Mouse (Mus musculus): ENCODE measurements at regions not wholly inside any gene's neighbourhood (a gene's known extent, or its start where the extent isn't known, plus 50 kb on each side); places are given as distances from the start of the nearest gene placed in this dataset.

DNA sequence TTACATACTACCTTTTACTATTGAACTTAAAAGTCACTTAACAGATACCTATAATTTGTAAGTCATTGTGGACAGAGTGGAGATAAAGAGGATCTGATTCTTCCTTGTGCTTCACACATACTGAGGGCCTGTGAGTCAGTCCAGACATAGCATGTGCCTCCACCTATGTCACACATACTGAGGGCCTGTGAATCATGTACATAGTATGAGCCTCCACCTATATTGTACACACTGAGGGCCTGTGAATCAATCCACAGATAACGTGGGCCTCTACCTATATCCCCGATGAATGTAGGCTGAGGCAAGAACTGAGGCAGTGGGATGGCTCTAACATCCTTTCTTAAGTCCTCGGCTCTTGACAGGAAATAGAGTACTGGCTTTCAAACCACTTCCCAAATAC, 505.2 kb upstream of the Camk1g start:
- TF ChIP-seq POLR2A (IDR thresholded peaks at IDR 0.05; ENCODE audit: insufficient read length, low read depth) (no peak), USF1 (IDR thresholded peaks at IDR 0.05; ENCODE audit: low read depth) (no peak), TCF3 (IDR thresholded peaks at IDR 0.05; ENCODE audit: insufficient read length, low read depth) (no peak), MYOG (IDR thresholded peaks at IDR 0.05; ENCODE audit: control insufficient read depth in 1 of 3, insufficient read depth in 1 of 3, insufficient read length in 2 of 3, low read depth in 2 of 3) (no peak), MAX (IDR thresholded peaks at IDR 0.05; ENCODE audit: low read depth) (no peak), TCF12 (IDR thresholded peaks at IDR 0.05; ENCODE audit: insufficient read depth, poor library complexity, severe bottlenecking) (no peak), MYOD1 (IDR thresholded peaks at IDR 0.05; ENCODE audit: control insufficient read depth in 1 of 3, insufficient read length in 2 of 3, low read depth in 2 of 3) (no peak)

All from myocyte (in vitro differentiated cells).